Mouse (Mus musculus) erythroblast, adult 5-6 weeks (primary cell): ENCODE data around the gene Entpd1. TPM values are rescaled to one million over a fixed set of nuclear protein-coding genes. Genes with fewer than 3 reads are reported as not detected.
"Not testable (repeated sequence)": the region's sequence is repeated elsewhere in the genome, so short reads cannot be mapped to it uniquely, and the experiment has no call there.

Experiments used
- ATAC-seq: replicated peaks from 2 replicates; pipeline ENCODE4 v1.8.0; 2016; ENCODE audit warnings: moderate number of reproducible peaks, mild to moderate bottlenecking, moderate TSS enrichment, inconsistent platforms; ENCODE audit not compliant: poor library complexity, low FRiP score, severe bottlenecking
- total RNA-seq, 2 experiments: library from RNA; stranded (forward) in 1 of 2; stranded (reverse) in 1 of 2; fragments of 150-400 nt in 1 of 2; fragments of 200-764, 138-1000 nt in 1 of 2; gene quantifications; 2 replicates each; pipeline versions ENCODE4 v1.2.3 to v1.2.4; 2015 to 2017; ENCODE audit warnings: low replicate concordance in 2 of 2

The Entpd1 gene
- total RNA-seq, 2 experiments from 2014 or later = 13.1 to 26.1 TPM

- ATAC-seq = not testable (repeated sequence)
These were observed 9.4 kb downstream of the Entpd1 start for GRCm38 (mm10) chr19:40621616-40622015.

GRCm38 (mm10) chr19:40625935-40626334, 13.8 kb downstream of the Entpd1 start:
- no peak for ATAC-seq

GRCm38 (mm10) chr19:40628950-40629349, 16.8 kb downstream of the Entpd1 start:
- ATAC-seq = no peak

- no peak for ATAC-seq
These were observed 17.9 kb downstream of the Entpd1 start for GRCm38 (mm10) chr19:40630096-40630495.

GRCm38 (mm10) chr19:40630606-40631005, 18.4 kb downstream of the Entpd1 start:
- no peak for ATAC-seq

- no peak for ATAC-seq
These were observed 20.0 kb downstream of the Entpd1 start for GRCm38 (mm10) chr19:40632193-40632592.

GRCm38 (mm10) chr19:40632668-40633067, 20.5 kb downstream of the Entpd1 start:
- no peak for ATAC-seq

- no peak for ATAC-seq
These were observed 21.0 kb downstream of the Entpd1 start for GRCm38 (mm10) chr19:40633144-40633543.

- no peak for ATAC-seq
These were observed 24.9 kb downstream of the Entpd1 start for GRCm38 (mm10) chr19:40637091-40637490.

- no peak for ATAC-seq
These were observed 25.4 kb downstream of the Entpd1 start for GRCm38 (mm10) chr19:40637601-40638000.

GRCm38 (mm10) chr19:40638582-40638981, 26.4 kb downstream of the Entpd1 start:
- no peak for ATAC-seq

GRCm38 (mm10) chr19:40639729-40640304, 27.7 kb downstream of the Entpd1 start:
- no peak for ATAC-seq

- ATAC-seq = no peak
These were observed 28.6 kb downstream of the Entpd1 start for GRCm38 (mm10) chr19:40640799-40641198.

- no peak for ATAC-seq
These were observed 31.7 kb downstream of the Entpd1 start for GRCm38 (mm10) chr19:40643846-40644245.

- no peak for ATAC-seq
These were observed 34.2 kb downstream of the Entpd1 start for GRCm38 (mm10) chr19:40646379-40646778.

- no peak for ATAC-seq
These were observed 35.4 kb downstream of the Entpd1 start for GRCm38 (mm10) chr19:40647319-40648158.

GRCm38 (mm10) chr19:40650090-40650489, 37.9 kb downstream of the Entpd1 start:
- ATAC-seq = no peak

GRCm38 (mm10) chr19:40656207-40656606, 44.0 kb downstream of the Entpd1 start:
- ATAC-seq = no peak

GRCm38 (mm10) chr19:40658281-40658680, 46.1 kb downstream of the Entpd1 start:
- ATAC-seq = no peak

GRCm38 (mm10) chr19:40658935-40659334, 46.8 kb downstream of the Entpd1 start:
- no peak for ATAC-seq
